Mouse (Mus musculus) embryonic facial prominence, embryonic 13.5 days (tissue): ENCODE measurements at regions not wholly inside any gene's neighbourhood (a gene's known extent, or its start where the extent isn't known, plus 50 kb on each side); places are given as distances from the start of the nearest gene placed in this dataset.
A peak's percentile ranks its signal among the peaks of the same experiment; 100 is the strongest.

ENCODE experiments used
- ATAC-seq: fragments of 200-750 bp; cut with Nextera tagmentation; 2 replicates; pipeline ENCODE4 v1.8.0; 2017; ENCODE audit warnings: low read depth; ENCODE audit not compliant: insufficient number of reproducible peaks, insufficient read depth, low FRiP score, low TSS enrichment
- H3K27ac ChIP-seq: fragments of 300-500 bp; sonication (generic); 2 replicates; pipeline ENCODE4 v1.5.1; 2015; ENCODE audit warnings: moderate library complexity, mild to moderate bottlenecking, inconsistent platforms
- H3K27me3 ChIP-seq: fragments of 300-500 bp; sonication (generic); 2 replicates; pipeline ENCODE4 v1.6.1; 2015; ENCODE audit warnings: mild to moderate bottlenecking, inconsistent platforms
- H3K36me3 ChIP-seq: fragments of 300-500 bp; sonication (generic); 2 replicates; pipeline ENCODE4 v1.6.1; 2015; ENCODE audit warnings: mild to moderate bottlenecking, inconsistent platforms
- H3K4me1 ChIP-seq: fragments of 300-500 bp; sonication (generic); 2 replicates; pipeline ENCODE4 v1.6.1; 2015; ENCODE audit warnings: inconsistent platforms
- H3K4me2 ChIP-seq: fragments of 300-500 bp; sonication (generic); 2 replicates; pipeline ENCODE4 v1.6.1; 2015; ENCODE audit warnings: moderate library complexity, mild to moderate bottlenecking, inconsistent platforms
- H3K4me3 ChIP-seq: fragments of 300-500 bp; sonication (generic); 2 replicates; pipeline ENCODE4 v1.5.1; 2015; ENCODE audit warnings: mild to moderate bottlenecking, inconsistent platforms
- H3K9ac ChIP-seq: fragments of 300-500 bp; sonication (generic); 2 replicates; pipeline ENCODE4 v1.6.1; 2015; ENCODE audit warnings: mild to moderate bottlenecking, inconsistent platforms
- H3K9me3 ChIP-seq: fragments of 300-500 bp; sonication (generic); 2 replicates; pipeline ENCODE4 v1.6.1; 2016; ENCODE audit warnings: inconsistent platforms
- WGBS: fragments of 180-500 bp; shearing (Covaris S2); methylation state at CpG from one replicate; pipeline ENCODE4 v1.1.7; 2015; ENCODE audit warnings: mixed read lengths; 5-methylcytosine and 5-hydroxymethylcytosine counted together

GRCm38 (mm10) chr9:115559521-115559920 lies 249.3 kb upstream of the Stt3b start:
- Histone ChIP-seq H3K9ac (no peak overlapping the region), H3K4me3 (no peak overlapping the region), H3K27ac (no peak overlapping the region), H3K36me3 (no peaks in the 10 kb centered on the region), H3K4me1 (peaks cover 23% of the 10 kb centered on the region), H3K4me2 (no peak overlapping the region), H3K9me3 (peaks cover 8% of the 10 kb centered on the region; the same call in 1 of the 2 replicates), H3K27me3 (no peaks in the 10 kb centered on the region)
- WGBS = 95% methylated on average over 5 of the region's 5 CpGs
- no peak for ATAC-seq

- peaks cover 8% of the 10 kb centered on the region; the same call in 1 of the 2 replicates for H3K9me3 ChIP-seq
- H3K4me3 ChIP-seq = no peak overlapping the region
- peaks cover 23% of the 10 kb centered on the region for H3K4me1 ChIP-seq
- no peaks in the 10 kb centered on the region for H3K36me3 ChIP-seq
- H3K9ac ChIP-seq = no peak overlapping the region
- no peak for ATAC-seq
- H3K27ac ChIP-seq = no peak overlapping the region
- H3K27me3 ChIP-seq = no peaks in the 10 kb centered on the region
- no peak overlapping the region for H3K4me2 ChIP-seq
- WGBS = 70% methylated on average over 6 of the region's 6 CpGs
Observed at GRCm38 (mm10) chr9:115561207-115561606, 251.0 kb upstream of the Stt3b start.

- peak overlapping the region; percentile 27; the same call in 1 of the 2 replicates for H3K4me2 ChIP-seq
- H3K9me3 ChIP-seq = peaks cover 8% of the 10 kb centered on the region; the same call in 1 of the 2 replicates
- H3K9ac ChIP-seq = no peak overlapping the region
- no peaks in the 10 kb centered on the region for H3K27me3 ChIP-seq
- no peak overlapping the region for H3K4me3 ChIP-seq
- H3K27ac ChIP-seq = peak overlapping the region; percentile 73
- WGBS = 7% methylated on average over 4 of the region's 4 CpGs
- ATAC-seq = no peak
- H3K36me3 ChIP-seq = no peaks in the 10 kb centered on the region
- H3K4me1 ChIP-seq = peaks cover 23% of the 10 kb centered on the region
Observed at GRCm38 (mm10) chr9:115562783-115563182, 252.6 kb upstream of the Stt3b start.

- Histone ChIP-seq H3K4me1 (peaks cover 23% of the 10 kb centered on the region), H3K36me3 (no peaks in the 10 kb centered on the region), H3K4me3 (no peak overlapping the region), H3K9ac (no peak overlapping the region), H3K27me3 (no peaks in the 10 kb centered on the region), H3K4me2 (no peak overlapping the region), H3K9me3 (peaks cover 8% of the 10 kb centered on the region; the same call in 1 of the 2 replicates), H3K27ac (no peak overlapping the region)
- ATAC-seq = no peak
- WGBS = 64% methylated on average over 1 of the region's 1 CpGs
Observed at GRCm38 (mm10) chr9:115564366-115564765, 254.1 kb upstream of the Stt3b start.

- WGBS = 72% methylated on average over 7 of the region's 7 CpGs
- Histone ChIP-seq H3K27me3 (no peaks in the 10 kb centered on the region), H3K9ac (no peak overlapping the region), H3K4me2 (no peak overlapping the region), H3K4me3 (no peak overlapping the region), H3K4me1 (peaks cover 4% of the 10 kb centered on the region; the same call in 1 of the 2 replicates), H3K27ac (no peak overlapping the region), H3K9me3 (no peaks in the 10 kb centered on the region), H3K36me3 (no peaks in the 10 kb centered on the region)
- ATAC-seq = no peak
Observed at GRCm38 (mm10) chr9:115568693-115569334, 258.6 kb upstream of the Stt3b start.

GRCm38 (mm10) chr9:115570998-115571397 lies 260.8 kb upstream of the Stt3b start:
- Histone ChIP-seq H3K36me3 (no peaks in the 10 kb centered on the region), H3K4me1 (no peaks in the 10 kb centered on the region), H3K27me3 (no peaks in the 10 kb centered on the region), H3K9ac (no peak overlapping the region), H3K27ac (no peak overlapping the region), H3K9me3 (no peaks in the 10 kb centered on the region), H3K4me3 (no peak overlapping the region), H3K4me2 (no peak overlapping the region)
- ATAC-seq = no peak
- 72% methylated on average over 4 of the region's 4 CpGs for WGBS

GRCm38 (mm10) chr9:115581116-115581515 lies 270.9 kb upstream of the Stt3b start:
- Histone ChIP-seq H3K36me3 (no peaks in the 10 kb centered on the region), H3K4me2 (no peak overlapping the region), H3K27me3 (no peaks in the 10 kb centered on the region), H3K4me1 (peaks cover 6% of the 10 kb centered on the region), H3K27ac (no peak overlapping the region), H3K4me3 (no peak overlapping the region), H3K9me3 (0 out of 2 replicates have a peak, but pooled peaks cover 6% of the 10 kb centered on the region), H3K9ac (no peak overlapping the region)
- WGBS = 84% methylated on average over 3 of the region's 3 CpGs
- ATAC-seq = no peak

- 86% methylated on average over 11 of the region's 11 CpGs for WGBS
- ATAC-seq = no peak
Observed at GRCm38 (mm10) chr9:115583548-115583947, 273.3 kb upstream of the Stt3b start.

GRCm38 (mm10) chr9:115584874-115585273 lies 274.7 kb upstream of the Stt3b start:
- no peaks in the 10 kb centered on the region for H3K36me3 ChIP-seq
- no peak overlapping the region for H3K9ac ChIP-seq
- 79% methylated on average over 7 of the region's 7 CpGs for WGBS
- no peak overlapping the region for H3K27ac ChIP-seq
- H3K9me3 ChIP-seq = no peaks in the 10 kb centered on the region
- H3K4me3 ChIP-seq = no peak overlapping the region
- H3K4me2 ChIP-seq = no peak overlapping the region
- H3K4me1 ChIP-seq = peaks cover 8% of the 10 kb centered on the region
- H3K27me3 ChIP-seq = no peaks in the 10 kb centered on the region
- no peak for ATAC-seq

More at GRCm38 (mm10) chr9:115583548-115583947, 273.3 kb upstream of the Stt3b start:
- H3K4me3 ChIP-seq = no peak overlapping the region
- H3K9ac ChIP-seq = no peak overlapping the region
- H3K4me2 ChIP-seq = no peak overlapping the region
- H3K27me3 ChIP-seq = no peaks in the 10 kb centered on the region
- H3K27ac ChIP-seq = no peak overlapping the region
- peaks cover 8% of the 10 kb centered on the region for H3K4me1 ChIP-seq
- H3K36me3 ChIP-seq = no peaks in the 10 kb centered on the region
- no peaks in the 10 kb centered on the region for H3K9me3 ChIP-seq

GRCm38 (mm10) chr9:115592466-115592865 lies 282.2 kb upstream of the Stt3b start:
- peaks cover 3% of the 10 kb centered on the region; the same call in 1 of the 2 replicates for H3K4me1 ChIP-seq
- no peaks in the 10 kb centered on the region for H3K9me3 ChIP-seq
- no peak overlapping the region for H3K4me3 ChIP-seq
- H3K27ac ChIP-seq = no peak overlapping the region
- 66% methylated on average over 5 of the region's 5 CpGs for WGBS
- H3K9ac ChIP-seq = no peak overlapping the region
- H3K27me3 ChIP-seq = no peaks in the 10 kb centered on the region
- H3K36me3 ChIP-seq = no peaks in the 10 kb centered on the region
- no peak overlapping the region for H3K4me2 ChIP-seq
- no peak for ATAC-seq

GRCm38 (mm10) chr9:115600228-115600627 lies 290.0 kb upstream of the Stt3b start:
- H3K4me1 ChIP-seq = no peaks in the 10 kb centered on the region
- no peaks in the 10 kb centered on the region for H3K27me3 ChIP-seq
- no peak overlapping the region for H3K9ac ChIP-seq
- H3K27ac ChIP-seq = no peak overlapping the region
- no peaks in the 10 kb centered on the region for H3K36me3 ChIP-seq
- no peak overlapping the region for H3K4me3 ChIP-seq
- 87% methylated on average over 9 of the region's 9 CpGs for WGBS
- no peak for ATAC-seq
- no peak overlapping the region for H3K4me2 ChIP-seq
- H3K9me3 ChIP-seq = no peaks in the 10 kb centered on the region

- H3K36me3 ChIP-seq = no peaks in the 10 kb centered on the region
- H3K4me3 ChIP-seq = no peak overlapping the region
- no peak overlapping the region for H3K27ac ChIP-seq
- 82% methylated on average over 2 of the region's 2 CpGs for WGBS
- no peak overlapping the region for H3K4me2 ChIP-seq
- ATAC-seq = no peak
- H3K9ac ChIP-seq = no peak overlapping the region
- no peaks in the 10 kb centered on the region for H3K27me3 ChIP-seq
- H3K9me3 ChIP-seq = no peaks in the 10 kb centered on the region
- H3K4me1 ChIP-seq = no peaks in the 10 kb centered on the region
Observed at GRCm38 (mm10) chr9:115600826-115601225, 290.6 kb upstream of the Stt3b start.
